Mouse (Mus musculus): Measurements from ENCODE around the gene 1700003E16Rik.

- TF ChIP-seq POLR2A (IDR thresholded peaks at IDR 0.05; ENCODE audit: borderline replicate concordance, low read depth, low read length) (no peak), CTCF (IDR thresholded peaks at IDR 0.05; ENCODE audit: low read depth, low read length) (no peak)
Measured at GRCm38 (mm10) chr6:83119734-83120051, 36.5 kb upstream of the 1700003E16Rik start.

All from bone marrow macrophage, adult 2 months (primary cell).